Mouse (Mus musculus): ENCODE measurements around the gene Gm14569. TPM values are rescaled to one million over a fixed set of nuclear protein-coding genes. Genes with fewer than 3 reads are reported as not detected.

Gene Gm14569
- total RNA-seq, 2 experiments from 2014 or later = not detected

GRCm38 (mm10) chrX:36385340-36385739 is 106.3 kb downstream of the Gm14569 start:
- no peak for ATAC-seq (replicated peaks; ENCODE audit: low FRiP score, poor library complexity, severe bottlenecking)

Other genes with a start within 250 kb of the Gm14569 start
- 1.5 and 3.3 TPM in 2 replicates for gene Lonrf3, start 163.5 kb downstream of the Gm14569 start, total RNA-seq (2015; ENCODE audit: low replicate concordance)
- 4.9 and 8.2 TPM in 2 replicates for gene Lonrf3, start 163.5 kb downstream of the Gm14569 start, total RNA-seq (2017; ENCODE audit: low replicate concordance)
- not detected in 2 replicates for gene Gm6268, start 90.5 kb downstream of the Gm14569 start, total RNA-seq (2015; ENCODE audit: low replicate concordance)
- not detected in 2 replicates for gene Gm6268, start 90.5 kb downstream of the Gm14569 start, total RNA-seq (2017; ENCODE audit: low replicate concordance)
- gene Pgrmc1, start 106.4 kb upstream of the Gm14569 start, total RNA-seq (2015; ENCODE audit: low replicate concordance) = 15.0 and 26.3 TPM in 2 replicates
- gene Pgrmc1, start 106.4 kb upstream of the Gm14569 start, total RNA-seq (2017; ENCODE audit: low replicate concordance) = 8.6 and 12.1 TPM in 2 replicates
- 0.19 TPM in 1 of 2 replicates, not detected in the other for gene Akap17b, start 153.6 kb upstream of the Gm14569 start, total RNA-seq (2015; ENCODE audit: low replicate concordance)
- 0.26 and 0.28 TPM in 2 replicates for gene Akap17b, start 153.6 kb upstream of the Gm14569 start, total RNA-seq (2017; ENCODE audit: low replicate concordance)

All from erythroblast, adult 5-6 weeks (primary cell).